Mouse (Mus musculus) megakaryocyte, embryonic 14.5 days (primary cell): ENCODE results near the gene Tshz2.

Experiments
- FLI1 ChIP-seq: IDR thresholded peaks from 2 replicates; pipeline ENCODE4 v1.6.1; 2012; ENCODE audit warnings: low read length, inconsistent platforms, mixed read lengths
- GATA1 ChIP-seq: IDR thresholded peaks from 3 replicates; pipeline ENCODE4 v1.6.1; 2012; ENCODE audit warnings: mixed read lengths, low read length, inconsistent platforms, borderline replicate concordance

GRCm38 (mm10) chr2:170003666-170004065 lies 370.9 kb downstream of the Tshz2 start:
- TF ChIP-seq GATA1 (no peak), FLI1 (no peak)
